Mouse (Mus musculus) T-cell, adult 2 months (primary cell): ENCODE results near the gene Etnk1.

Experiments
- DNase-seq: peaks from one replicate; pipeline ENCODE4 v3.0.0; 2022; ENCODE audit warnings: low spot score

Etnk1 gene

GRCm38 (mm10) chr6:143171066-143171465 is 4.0 kb downstream of the Etnk1 start:
- no peak for DNase-seq

DNA sequence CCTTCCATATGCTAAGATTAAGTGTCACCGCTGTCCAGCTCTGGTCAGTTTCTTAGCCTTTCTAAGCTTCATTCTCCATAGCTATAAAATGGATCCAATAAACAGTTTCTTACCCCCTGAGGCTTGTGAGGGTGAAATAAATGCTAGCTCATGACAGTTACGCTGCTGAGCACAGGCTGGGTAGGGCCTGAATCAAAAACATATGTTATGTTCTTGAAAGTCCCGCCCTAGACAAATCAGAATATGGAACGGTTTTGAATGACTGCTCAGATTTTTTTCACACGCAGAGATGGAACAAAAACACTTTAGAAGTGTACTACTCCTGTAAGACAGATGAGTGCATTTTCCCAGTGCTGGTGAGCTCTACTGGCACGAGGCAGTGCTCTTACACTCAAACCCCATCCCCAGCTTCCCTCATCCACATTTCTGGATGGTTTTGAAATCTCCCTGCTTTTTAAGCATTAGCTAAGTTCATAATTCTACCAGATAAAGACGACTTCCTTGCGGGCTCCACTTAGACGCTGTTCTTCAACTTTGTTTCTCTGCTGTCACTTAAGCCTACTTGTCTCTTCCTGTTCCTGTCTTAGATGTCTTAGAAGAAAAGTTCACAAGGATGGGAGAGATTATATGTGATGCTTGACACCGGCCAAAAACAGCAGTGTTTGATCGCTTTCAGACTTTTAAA is 4.9 kb downstream of the Etnk1 start:
- DNase-seq, result peak; percentile 48

DNA sequence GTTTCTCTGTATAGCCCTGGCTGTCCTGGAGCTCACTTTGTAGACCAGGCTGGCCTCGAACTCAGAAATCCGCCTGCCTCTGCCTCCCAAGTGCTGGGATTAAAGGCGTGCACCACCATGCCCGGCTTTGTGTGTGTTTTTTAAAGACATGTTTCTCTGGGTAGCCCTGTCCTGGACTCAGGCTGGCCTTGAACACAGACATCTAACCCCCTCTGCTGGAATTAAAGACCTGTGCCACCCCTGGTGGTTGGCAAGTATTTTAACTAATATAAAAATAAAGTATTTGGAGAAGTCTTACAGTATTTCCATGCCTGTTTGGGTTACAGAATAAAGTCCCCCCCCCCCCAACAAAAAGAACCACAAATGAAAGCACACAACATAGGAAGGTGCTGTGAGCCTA is 5.7 kb downstream of the Etnk1 start:
- DNase-seq, result peak; percentile 34

GRCm38 (mm10) chr6:143174226-143174625 is 7.2 kb downstream of the Etnk1 start:
- no peak for DNase-seq

DNA sequence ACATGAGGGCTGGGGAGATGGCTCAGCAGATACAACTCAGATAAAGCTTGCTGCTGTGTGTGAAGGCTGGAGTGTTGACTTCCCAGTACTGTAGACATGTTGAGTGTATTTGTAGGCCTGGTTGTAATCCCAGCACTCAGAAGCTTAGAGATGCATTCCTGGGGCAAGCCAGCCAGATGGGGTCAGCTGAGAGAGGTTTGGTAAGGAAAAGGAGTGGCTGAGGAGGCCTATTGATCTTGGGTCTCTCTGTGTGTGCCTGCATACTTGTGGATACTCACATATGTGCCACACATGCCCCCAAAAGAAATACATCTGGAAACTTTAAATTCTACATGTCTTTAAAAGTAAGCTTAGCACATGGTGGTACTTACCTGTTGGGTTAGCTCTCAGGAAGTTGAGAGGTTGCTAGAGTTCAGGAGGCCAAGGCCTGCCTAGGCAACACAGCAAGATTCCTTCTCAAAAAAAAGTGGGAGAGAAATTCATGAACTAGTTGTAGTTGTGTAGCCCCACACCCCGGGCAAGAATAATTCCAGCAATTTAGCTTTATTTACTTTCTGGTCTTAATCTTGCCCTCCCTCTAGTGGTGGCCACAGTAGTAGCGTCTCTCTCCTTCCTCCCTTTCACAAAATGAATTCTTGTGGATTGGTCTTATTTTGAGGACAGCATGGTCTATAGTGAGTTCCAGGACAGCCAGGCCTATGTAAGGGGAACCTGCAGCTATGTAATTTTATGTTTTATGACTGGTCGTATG is 8.1 kb downstream of the Etnk1 start:
- DNase-seq, result peak; percentile 48

DNA sequence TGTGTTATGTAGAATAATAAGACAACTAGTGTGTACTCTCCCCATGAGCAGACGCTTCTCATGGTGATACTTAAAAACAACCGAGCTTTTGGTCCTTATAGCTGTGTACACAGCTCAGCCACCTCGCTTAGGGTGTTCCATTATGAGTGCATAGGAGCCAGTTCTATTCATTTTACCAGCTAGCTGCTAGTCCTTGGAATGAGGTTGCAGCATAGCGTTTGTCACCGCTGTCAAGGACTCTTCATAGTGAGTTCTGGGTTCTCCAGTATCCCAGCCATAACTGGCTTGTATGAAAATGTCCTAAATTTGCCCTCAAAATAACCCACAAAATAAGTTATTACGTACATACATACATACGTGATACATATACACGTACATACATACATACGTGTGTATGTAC is 9.1 kb downstream of the Etnk1 start:
- DNase-seq, result no peak

- DNase-seq, result no peak
Observed at GRCm38 (mm10) chr6:143176591-143176990, 9.6 kb downstream of the Etnk1 start.

DNA sequence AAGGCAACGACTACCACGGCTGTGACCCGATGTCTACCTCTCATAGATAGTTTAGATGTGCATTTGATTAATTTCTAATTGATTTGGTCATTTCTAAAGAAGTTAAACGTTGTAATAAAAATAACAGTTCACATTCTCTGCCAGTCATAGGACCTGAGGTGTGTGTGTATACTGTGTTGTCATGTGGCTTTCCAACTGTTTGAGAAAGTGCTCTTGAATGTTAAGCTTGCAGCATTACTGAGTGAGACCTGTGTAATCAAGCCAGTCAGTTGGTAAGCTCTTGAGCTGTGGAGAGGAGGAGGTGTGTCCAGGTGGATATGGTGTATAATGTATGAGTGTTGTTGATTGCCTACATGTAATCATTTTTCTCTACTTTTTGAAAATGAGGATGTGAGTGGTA is 12.2 kb downstream of the Etnk1 start:
- DNase-seq, result no peak

DNA sequence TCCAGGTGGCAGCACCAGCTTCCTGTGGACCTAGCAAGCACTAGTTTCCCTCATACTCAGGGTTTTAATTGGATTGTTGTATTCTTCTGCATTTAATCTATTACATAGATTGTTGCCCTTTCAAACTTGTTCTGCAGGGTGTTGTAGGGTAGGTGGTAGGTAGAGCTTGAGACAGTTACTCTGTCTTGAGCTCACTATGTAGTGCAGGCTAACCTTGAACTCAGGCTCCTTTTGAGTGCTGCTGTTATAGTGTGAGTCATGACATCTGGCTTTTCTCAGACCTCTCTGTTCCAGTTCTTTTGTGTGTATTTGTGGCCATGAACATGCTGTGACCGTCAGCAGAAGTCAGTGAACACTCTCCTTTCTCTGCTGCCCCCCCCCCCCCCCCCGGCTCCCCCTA is 12.7 kb downstream of the Etnk1 start:
- DNase-seq, result no peak

- no peak for DNase-seq
Observed at GRCm38 (mm10) chr6:143180511-143180910, 13.5 kb downstream of the Etnk1 start.

DNA sequence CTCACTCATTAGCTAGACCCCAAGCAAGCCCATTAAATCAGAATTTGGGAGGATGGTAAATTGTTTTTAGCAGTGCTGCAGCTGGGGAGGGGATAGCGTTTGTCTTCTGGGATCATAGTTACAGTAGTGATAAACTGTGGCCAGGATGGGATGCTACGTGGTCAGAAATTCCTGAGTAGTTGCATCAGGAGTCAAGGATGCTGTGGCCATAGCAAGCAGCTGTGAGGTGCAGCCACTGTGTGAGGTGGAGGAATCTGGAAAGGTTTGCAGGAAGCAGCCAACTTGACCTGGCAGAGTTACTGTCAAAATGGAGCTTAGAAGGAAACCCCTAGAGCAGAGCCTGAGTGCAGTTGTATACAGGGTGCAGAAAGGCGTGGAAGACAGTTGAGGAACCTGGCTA is 17.1 kb downstream of the Etnk1 start:
- DNase-seq, result no peak

GRCm38 (mm10) chr6:143184745-143185144 is 17.7 kb downstream of the Etnk1 start:
- peak; percentile 44 for DNase-seq

GRCm38 (mm10) chr6:143190838-143191476 is 23.9 kb downstream of the Etnk1 start:
- DNase-seq, result no peak

DNA sequence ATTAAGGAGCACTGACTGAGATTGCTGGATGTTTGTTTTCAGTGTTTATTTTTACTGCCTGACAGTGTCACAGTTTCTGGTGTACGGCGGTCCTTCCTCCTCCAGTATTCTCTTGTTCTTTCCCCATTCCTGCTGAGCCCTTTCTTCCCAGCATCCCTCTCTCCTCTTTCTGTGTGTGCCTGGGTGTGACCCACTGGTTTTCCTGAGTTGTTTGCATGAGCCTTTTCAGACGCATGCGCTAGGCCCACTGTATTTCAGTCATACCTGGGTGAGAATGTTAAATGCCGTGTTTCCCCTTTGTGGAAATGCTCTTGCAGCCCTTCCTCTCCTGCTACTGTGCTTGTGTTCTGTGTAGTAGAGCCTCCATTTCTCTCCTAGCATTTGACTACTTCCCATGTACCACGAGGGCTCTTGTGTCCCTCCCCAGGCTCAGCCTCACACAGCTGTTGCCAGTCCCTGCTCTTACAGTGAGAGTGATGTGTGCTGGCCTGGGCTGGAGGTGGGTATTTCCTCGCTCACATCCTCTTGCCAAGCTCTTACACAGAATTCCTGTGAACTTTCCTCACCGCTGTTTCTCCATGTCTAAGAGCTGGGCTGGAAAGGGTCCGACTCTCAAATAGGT is 24.6 kb downstream of the Etnk1 start:
- no peak for DNase-seq

DNA sequence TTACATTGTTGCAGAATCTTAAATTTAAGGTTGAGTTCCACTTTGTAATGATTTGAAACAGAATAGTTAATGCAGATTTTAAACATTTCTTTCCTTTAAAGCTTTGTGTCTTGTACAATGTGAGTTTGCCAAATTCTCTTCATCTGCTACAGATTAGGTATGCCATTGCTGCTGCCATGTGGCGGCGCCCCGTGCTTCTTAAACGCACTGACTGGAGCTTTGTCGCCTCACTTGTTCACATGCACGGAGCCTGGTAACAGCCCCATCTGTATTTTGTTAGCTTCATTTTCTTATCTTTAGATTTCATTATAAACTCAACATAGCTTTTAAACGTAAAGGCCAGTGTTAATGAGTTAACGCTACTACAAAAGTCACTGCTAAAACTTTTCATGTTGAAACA is 25.7 kb downstream of the Etnk1 start:
- no peak for DNase-seq

DNA sequence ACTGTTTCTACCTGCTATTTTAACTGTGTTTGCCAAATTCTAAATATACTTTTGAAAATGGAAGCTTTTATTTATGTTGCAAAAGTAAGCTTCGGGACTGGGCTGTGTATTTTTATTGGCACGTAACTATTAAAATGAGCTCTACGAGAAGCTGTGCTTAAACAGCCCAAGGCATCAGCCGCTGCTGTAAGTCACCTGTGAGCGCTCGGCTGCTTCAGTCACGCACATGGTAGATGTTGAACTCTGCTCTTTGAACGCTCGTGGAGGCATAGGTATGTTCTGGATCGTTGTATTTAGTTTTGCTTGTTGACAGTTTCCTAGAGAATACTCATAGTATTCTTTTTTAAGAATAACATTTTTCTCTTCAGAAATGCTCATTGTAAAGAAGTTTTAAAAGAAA is 26.1 kb downstream of the Etnk1 start:
- no peak for DNase-seq

GRCm38 (mm10) chr6:143193641-143194040 is 26.6 kb downstream of the Etnk1 start:
- no peak for DNase-seq

DNA sequence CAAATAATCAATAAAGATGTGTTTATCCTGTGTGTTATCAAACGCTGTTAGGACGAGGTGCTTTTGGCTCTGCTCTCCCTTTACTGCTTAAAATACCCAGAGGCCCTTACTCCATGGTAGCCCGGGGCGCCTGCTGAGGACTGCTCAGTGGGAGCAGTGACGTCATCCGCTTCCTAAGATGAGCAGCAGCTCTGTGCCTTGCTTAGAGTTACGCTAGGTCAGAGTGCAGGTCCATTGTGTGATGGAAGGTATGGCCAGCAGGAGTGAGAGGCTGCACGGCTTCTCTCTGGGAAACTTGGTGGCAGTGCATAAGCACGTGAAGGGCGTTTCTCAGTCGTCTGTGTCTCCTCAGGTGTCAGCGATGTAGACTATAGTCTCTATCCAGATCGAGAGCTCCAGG is 30.0 kb downstream of the Etnk1 start:
- DNase-seq, result no peak

GRCm38 (mm10) chr6:143198421-143198820 is 31.4 kb downstream of the Etnk1 start:
- no peak for DNase-seq

- no peak for DNase-seq
Observed at GRCm38 (mm10) chr6:143203097-143203496, 36.1 kb downstream of the Etnk1 start.

GRCm38 (mm10) chr6:143208880-143209279 is 41.9 kb downstream of the Etnk1 start:
- DNase-seq, result no peak

DNA sequence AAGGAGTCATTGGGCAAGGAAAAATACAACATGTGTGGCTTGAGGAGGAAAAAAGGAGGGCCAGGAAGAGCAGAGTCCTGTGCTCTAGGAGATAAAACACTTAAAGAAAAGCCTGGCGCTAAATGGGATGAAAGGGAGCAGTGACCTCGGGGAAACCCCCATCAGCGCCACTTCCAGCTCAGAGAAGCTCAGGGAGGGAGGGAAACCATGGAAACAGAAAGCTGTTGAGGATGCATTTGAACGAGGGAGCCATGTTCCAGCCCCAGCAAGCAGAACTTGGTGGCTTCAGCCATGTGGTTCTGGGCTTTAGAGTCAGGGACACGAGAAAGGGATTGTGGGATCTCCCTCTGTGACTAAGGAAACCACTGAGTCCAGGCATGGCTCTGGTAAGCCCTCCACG is 45.7 kb downstream of the Etnk1 start:
- DNase-seq, result no peak

GRCm38 (mm10) chr6:143213461-143213860 is 46.4 kb downstream of the Etnk1 start:
- DNase-seq, result no peak
